ENCODE assay signal across 14 mouse cellular contexts in the genomic region with DNA sequence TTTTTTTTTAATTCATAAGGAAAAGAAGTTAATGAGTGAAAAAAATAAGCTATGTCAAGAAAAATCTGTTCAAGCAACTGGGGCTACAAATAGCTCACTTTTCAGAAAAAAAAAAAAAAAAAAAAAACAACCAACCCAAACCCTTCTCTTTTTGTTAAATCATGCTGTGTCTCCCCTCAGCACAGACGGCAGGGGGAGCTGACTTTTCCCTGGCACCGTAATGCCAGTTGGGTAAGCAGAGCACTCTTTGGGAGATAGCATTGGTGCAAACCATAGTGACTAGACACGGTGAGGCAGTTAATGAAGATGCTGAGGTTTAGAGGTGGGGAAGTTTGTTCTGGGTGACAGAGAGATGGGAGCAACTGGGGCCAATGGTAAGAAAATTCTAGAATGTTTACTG. TPM values are rescaled to one million over a fixed set of nuclear protein-coding genes. Genes with fewer than 3 reads are reported as not detected.
DNase-seq lines count a peak whose midpoint lies in the region; ATAC-seq and TF ChIP-seq lines count a peak whose summit lies in the region.
"Had no signal": no experiment of that assay in that cellular context is flagged by ENCODE, and none has a peak within 500 bp of the region (broad histone marks: within the 10 kb centered on the region; RNA-seq: fewer than 3 reads in every experiment).

No protein-coding gene starts in this region.

- 0 out of 2 replicates have a peak, but pooled peaks have one; percentile 18 for TF ChIP-seq CTCF in kidney, adult 2 months (conservative IDR thresholded peaks at IDR 0.05; ENCODE audit: insufficient read depth, insufficient read length, low read depth, low read length)

- no peaks in the 10 kb centered on the region for H3K27me3 ChIP-seq in kidney, adult 2 months (replicated peaks; ENCODE audit: control insufficient read depth, insufficient read depth, low read length)
- H3K27me3 ChIP-seq in kidney, embryonic 15.5 days, result peaks cover 36% of the 10 kb centered on the region

- no peak overlapping the region for H3K27ac ChIP-seq in kidney, adult 2 months (ENCODE audit: insufficient read depth, low read depth, low read length)
- no peak overlapping the region for H3K27ac ChIP-seq in kidney, embryonic 15.5 days
- H3K27ac ChIP-seq: hindbrain, embryonic 14.5 days; neural tube, embryonic 15.5 days had no signal

- H3K4me1 ChIP-seq in kidney, adult 2 months (ENCODE audit: control insufficient read depth, insufficient read depth, low read length), result no peaks in the 10 kb centered on the region
- peaks cover 29% of the 10 kb centered on the region for H3K4me1 ChIP-seq in kidney, embryonic 15.5 days

- ATAC-seq in kidney, embryonic 15.5 days (replicated peaks; ENCODE audit: low FRiP score), result no peak

- no peaks in the 10 kb centered on the region for H3K36me3 ChIP-seq in kidney, adult 2 months (ENCODE audit: control insufficient read depth, insufficient read depth, low read length)
- H3K36me3 ChIP-seq in kidney, embryonic 15.5 days, result no peaks in the 10 kb centered on the region
- H3K36me3 ChIP-seq: heart, embryonic 12.5 days; neural tube, embryonic 15.5 days had no signal

- no peak for DNase-seq in kidney, adult 2 months
- peak; percentile 57 to 61 for DNase-seq in right cerebral cortex, postnatal 10 days (ENCODE audit: low spot score in 2 of 2)
- no peak for DNase-seq in right cerebral cortex, adult 18-20 months
- DNase-seq in brain, adult 2 months (ENCODE audit: low read depth, low spot score), result peak; percentile 79
- peak; percentile 54 to 63 for DNase-seq in layer of hippocampus, postnatal 10 days (ENCODE audit: low spot score in 2 of 2)
- DNase-seq in lung, postnatal 36 days, result no peak
- DNase-seq in kidney, adult 11 months, result no peak
- DNase-seq: cerebellum, postnatal 25 days; thymus, adult 18-20 months had no signal

- no peak overlapping the region for H3K4me2 ChIP-seq in kidney, embryonic 15.5 days
- H3K4me2 ChIP-seq: heart, embryonic 12.5 days; hindbrain, embryonic 14.5 days; neural tube, embryonic 15.5 days had no signal

- H3K4me3 ChIP-seq in kidney, adult 2 months (ENCODE audit: insufficient read depth, low read depth, low read length), result no peak overlapping the region
- H3K4me3 ChIP-seq in kidney, embryonic 15.5 days (replicated peaks), result no peak overlapping the region
- H3K4me3 ChIP-seq: heart, embryonic 12.5 days; neural tube, embryonic 15.5 days had no signal

- no peaks in the 10 kb centered on the region for H3K9me3 ChIP-seq in kidney, embryonic 15.5 days (replicated peaks)
- H3K9me3 ChIP-seq: heart, embryonic 12.5 days; neural tube, embryonic 15.5 days had no signal

- 54% methylated on average over 3 of the region's 3 CpGs for WGBS in kidney, adult 2 months
- WGBS in kidney, embryonic 15.5 days, result 64% methylated on average over 3 of the region's 3 CpGs

- no peak overlapping the region for H3K9ac ChIP-seq in kidney, embryonic 15.5 days
- H3K9ac ChIP-seq: heart, embryonic 12.5 days; hindbrain, embryonic 14.5 days; neural tube, embryonic 15.5 days had no signal

- TF ChIP-seq POLR2A in kidney, adult 2 months (IDR thresholded peaks at IDR 0.05; ENCODE audit: low read depth, low read length), result no peak

RNA-seq across cellular contexts. Expression of a gene that starts 2.3 kb away (rescaled TPM):
- 3.1 and 3.8 TPM in 2 replicates for polyA plus RNA-seq in kidney, adult 2 months (2012; rRNA removed)
- polyA plus RNA-seq in kidney, embryonic 15.5 days (2015; fragmentation: Nextera tagmentation; extraction: Ambion mirVana), result 16.3 and 17.1 TPM in 2 replicates
- 100 to 1,000 TPM; 543 to 588 TPM for total RNA-seq in layer of hippocampus, postnatal 10 days (2021)

RNA-seq across cellular contexts. Expression of a gene that starts 5.8 kb away (rescaled TPM):
- polyA plus RNA-seq in kidney, adult 2 months (2012; rRNA removed), result 1.1 and 1.4 TPM in 2 replicates
- 1.5 and 4.3 TPM in 2 replicates for polyA plus RNA-seq in kidney, embryonic 15.5 days (2015; fragmentation: Nextera tagmentation; extraction: Ambion mirVana)
- total RNA-seq in layer of hippocampus, postnatal 10 days (2021), result 10 to 100 TPM; 84.8 to 98.2 TPM

RNA-seq across cellular contexts. Expression of a gene that starts 9.9 kb away (rescaled TPM):
- 0.34 and 0.69 TPM in 2 replicates for polyA plus RNA-seq in kidney, adult 2 months (2012; rRNA removed)
- 0.93 and 1.6 TPM in 2 replicates for polyA plus RNA-seq in kidney, embryonic 15.5 days (2015; fragmentation: Nextera tagmentation; extraction: Ambion mirVana)
- total RNA-seq in layer of hippocampus, postnatal 10 days (2021), result 1 to 10 TPM; 4.9 to 5.4 TPM
- total RNA-seq: gastrocnemius, adult 18-20 months had no signal

RNA-seq across cellular contexts. Expression of a gene that starts 41.6 kb away (rescaled TPM):
- polyA plus RNA-seq in kidney, adult 2 months (2012; rRNA removed), result 0.15 and 1.7 TPM in 2 replicates
- polyA plus RNA-seq in kidney, embryonic 15.5 days (2015; fragmentation: Nextera tagmentation; extraction: Ambion mirVana), result 0.28 and 0.40 TPM in 2 replicates
- 1 to 10 TPM; 1.9 to 2.7 TPM for total RNA-seq in layer of hippocampus, postnatal 10 days (2021)

Comparison
In these comparisons a context has a peak if more than half of its experiments do, and no peak if none do; other contexts are left out.
1. DNase-seq: peak in right cerebral cortex, postnatal 10 days (2 of 2), brain, adult 2 months (single experiment) and layer of hippocampus, postnatal 10 days (2 of 2); none in kidney, adult 2 months (single experiment), right cerebral cortex, adult 18-20 months (single experiment), lung, postnatal 36 days (single experiment) and kidney, adult 11 months (single experiment).